Mouse (Mus musculus) embryo, embryonic 11.5 days (tissue): ENCODE data around the gene Ndufa10.
"Not testable (repeated sequence)": the region's sequence is repeated elsewhere in the genome, so short reads cannot be mapped to it uniquely, and the experiment has no call there.

Source experiments
- DNase-seq: peaks from one replicate; pipeline ENCODE4 v3.0.0-alpha.2; 2012; ENCODE audit warnings: low read depth, low spot score

Ndufa10 gene

DNA sequence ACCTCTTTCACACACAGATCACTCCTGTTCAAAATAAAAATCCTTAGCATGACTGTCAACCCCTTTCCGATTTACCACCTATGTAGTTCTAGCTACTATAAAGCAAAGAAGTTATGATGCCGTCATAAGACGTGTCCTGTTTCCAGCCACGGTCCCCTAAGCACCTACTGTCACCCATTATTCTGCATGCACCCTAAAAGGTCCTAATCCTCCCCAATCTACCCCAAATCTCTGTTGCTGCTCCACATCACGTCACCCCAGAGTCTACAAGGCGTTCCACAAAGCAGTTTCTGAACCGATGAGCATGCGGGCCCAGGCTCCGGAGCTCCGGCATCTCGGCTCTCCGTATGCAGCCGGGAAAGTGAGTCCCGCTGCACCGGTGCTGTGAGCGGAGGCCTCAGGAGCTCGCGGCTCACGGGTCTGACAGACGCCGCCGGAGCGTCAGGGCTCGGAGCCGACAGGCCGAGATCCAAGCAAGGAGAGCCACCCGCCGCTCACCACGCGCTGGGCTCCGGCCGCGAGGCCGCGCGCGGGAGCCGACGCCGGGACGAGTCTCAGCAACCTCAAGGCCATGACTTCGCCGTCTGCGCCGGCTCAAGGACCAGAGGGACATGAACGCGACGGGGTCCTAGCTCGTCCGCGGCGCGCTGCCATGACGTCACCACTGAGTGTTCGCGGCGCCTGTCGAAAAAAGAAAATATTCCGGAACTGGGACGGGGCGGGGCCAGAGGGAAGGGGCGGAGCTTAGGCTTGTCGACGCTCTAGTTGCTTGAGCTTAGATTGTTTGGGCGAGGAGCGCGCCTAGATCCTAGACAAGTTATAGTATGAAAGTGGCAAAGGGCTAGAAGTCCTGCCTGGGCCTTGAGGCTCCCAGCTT lies at the start of gene Ndufa10:
Ndufa10 (minus strand) TSS at position 696 of the 877 bp plus-strand sequence.
- peak; percentile 89 for DNase-seq

DNA sequence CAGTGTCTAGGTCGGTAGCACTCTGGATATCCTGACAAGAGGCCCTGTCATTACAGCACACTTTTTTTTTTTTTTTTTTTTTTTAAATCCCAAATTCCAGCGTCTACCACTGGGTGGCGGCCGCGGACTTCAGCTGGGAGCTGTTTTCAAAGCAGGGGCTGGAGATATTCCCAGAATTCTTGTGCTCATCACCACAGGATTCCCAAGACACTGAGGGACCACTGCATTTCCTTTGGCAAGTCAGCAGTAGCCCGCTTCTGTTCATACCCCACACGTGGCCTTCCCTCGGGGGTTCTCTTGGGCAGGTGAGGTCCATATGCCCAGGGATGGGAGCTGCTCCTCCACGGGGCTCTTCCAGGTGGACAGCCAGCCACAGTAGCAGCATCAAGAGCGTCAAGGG lies 47.7 kb upstream of the Ndufa10 start:
- peak; percentile 47 for DNase-seq

DNA sequence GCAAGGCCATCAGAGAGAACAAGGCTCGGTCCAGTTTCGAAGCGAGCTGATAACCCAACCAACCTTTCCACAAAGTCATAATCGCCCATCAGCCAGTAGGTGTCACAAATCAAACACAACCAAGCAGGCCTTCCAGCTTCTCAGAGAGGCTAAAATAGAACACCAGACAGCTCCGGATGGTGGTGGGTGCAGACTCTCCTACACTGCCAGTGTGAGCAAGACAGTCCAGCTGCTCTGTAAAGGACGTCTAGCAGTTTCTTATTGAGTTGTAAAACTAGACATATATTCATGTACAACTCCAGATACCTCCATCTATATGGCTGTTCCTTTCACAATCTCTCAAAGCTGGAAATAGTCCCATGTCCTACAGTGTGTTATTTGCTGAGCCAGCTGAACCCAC lies 45.4 kb upstream of the Ndufa10 start:
- no peak for DNase-seq

DNA sequence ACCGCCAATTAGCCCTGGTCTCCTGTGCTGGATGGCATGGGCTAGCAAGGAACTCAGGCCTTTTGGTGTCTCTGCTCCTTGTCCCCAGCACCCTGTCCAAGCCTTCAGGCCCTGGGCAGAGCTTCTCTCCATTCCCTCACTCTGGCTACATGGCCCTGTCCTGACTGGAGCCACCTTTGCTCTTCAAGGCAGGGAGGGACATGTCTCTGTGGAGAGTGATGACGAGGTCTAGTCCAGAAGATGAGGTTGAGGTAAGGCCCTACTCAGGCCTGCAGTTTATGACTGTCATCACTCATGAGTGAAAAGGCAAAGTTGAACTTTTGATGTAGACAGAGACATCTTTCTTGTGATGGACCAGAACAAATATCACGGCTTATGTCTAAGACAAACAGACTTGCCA lies 44.9 kb upstream of the Ndufa10 start, which contains the start of gene Olfr1414:
Olfr1414 (minus strand) TSS at position 101 of the 400 bp plus-strand sequence.
- DNase-seq = no peak

DNA sequence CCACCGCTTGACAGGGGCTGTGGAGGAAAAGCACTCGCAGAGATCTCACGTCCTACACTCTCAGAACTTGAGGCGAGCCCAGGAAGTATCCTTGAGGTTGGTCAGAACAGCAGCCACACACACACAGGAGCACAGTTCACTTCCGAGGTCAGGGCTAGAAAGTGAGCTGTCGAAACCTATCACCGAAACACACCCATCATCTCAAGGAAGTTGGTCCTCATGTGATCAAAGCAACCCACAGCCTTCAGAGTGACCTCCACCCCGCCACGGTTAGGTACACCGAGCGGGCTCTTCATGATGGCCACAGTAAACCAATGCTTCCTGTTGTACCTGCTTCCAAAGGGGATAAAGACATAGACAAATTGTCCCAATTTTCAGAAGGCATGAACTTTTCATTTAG lies 41.7 kb upstream of the Ndufa10 start:
- DNase-seq = no peak

DNA sequence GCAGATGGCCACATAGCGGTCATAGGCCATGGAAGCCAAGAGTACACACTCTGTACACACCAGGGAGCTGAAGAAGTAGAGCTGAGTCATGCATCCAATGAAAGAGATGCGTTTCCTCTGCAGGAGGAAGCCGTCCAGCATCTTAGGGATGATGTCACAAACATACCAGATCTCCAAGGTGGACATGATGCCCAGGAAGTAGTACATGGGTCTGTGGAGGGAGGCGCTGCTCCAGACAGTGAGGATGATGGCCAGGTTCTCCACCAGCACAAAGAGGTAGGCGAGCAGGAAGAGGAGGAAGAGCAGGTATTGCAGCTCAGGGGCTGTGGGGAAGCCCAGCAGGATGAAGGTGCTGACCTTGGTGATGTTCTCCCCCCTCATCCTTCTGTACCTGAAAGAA lies 38.0 kb upstream of the Ndufa10 start:
- DNase-seq = not testable (repeated sequence)

DNA sequence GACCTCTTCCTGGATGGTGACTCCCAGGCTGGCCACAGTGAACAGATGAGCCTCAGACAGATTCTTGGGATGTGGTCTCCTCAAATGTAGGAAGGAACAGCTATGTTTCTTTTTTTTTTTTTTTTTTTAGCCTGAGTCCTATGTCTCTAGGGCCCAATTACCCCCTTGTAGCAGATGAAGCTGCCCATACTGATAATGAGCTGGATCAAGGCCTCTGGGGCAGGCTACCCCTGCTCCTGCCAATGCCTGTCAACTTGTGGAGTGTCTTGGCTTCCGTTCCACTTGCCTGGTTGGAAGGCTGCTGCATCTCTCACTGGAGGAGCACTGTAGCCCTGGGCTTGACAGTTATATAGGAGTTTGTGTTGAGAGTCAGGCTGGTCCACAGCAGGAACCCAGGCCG lies 22.3 kb upstream of the Ndufa10 start, which contains the start of gene Olfr1415:
Olfr1415 (minus strand) TSS at position 101 of the 400 bp plus-strand sequence.
- DNase-seq = no peak

DNA sequence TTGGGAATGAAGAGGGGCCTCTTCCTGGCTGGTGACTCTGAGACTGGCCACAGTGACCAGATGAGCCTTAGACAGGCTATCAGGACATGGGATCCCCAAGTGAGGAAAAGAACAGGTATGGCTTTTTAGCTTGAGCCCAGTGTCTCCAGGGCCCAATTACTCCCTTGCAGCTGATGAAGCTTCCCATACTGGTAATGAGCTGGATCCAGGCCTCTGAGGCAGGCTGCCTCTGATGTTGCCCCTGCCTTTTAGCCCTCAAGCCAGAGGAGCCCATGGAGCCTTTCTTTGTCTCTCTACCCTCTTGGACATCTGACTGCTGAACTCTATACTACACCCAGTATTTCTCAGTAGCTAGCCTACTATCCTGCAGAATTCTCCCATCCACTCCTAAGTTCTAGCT lies 11.4 kb upstream of the Ndufa10 start, which contains the start of gene Olfr1416:
Olfr1416 (minus strand) TSS at position 101 of the 400 bp plus-strand sequence.
- DNase-seq = no peak

DNA sequence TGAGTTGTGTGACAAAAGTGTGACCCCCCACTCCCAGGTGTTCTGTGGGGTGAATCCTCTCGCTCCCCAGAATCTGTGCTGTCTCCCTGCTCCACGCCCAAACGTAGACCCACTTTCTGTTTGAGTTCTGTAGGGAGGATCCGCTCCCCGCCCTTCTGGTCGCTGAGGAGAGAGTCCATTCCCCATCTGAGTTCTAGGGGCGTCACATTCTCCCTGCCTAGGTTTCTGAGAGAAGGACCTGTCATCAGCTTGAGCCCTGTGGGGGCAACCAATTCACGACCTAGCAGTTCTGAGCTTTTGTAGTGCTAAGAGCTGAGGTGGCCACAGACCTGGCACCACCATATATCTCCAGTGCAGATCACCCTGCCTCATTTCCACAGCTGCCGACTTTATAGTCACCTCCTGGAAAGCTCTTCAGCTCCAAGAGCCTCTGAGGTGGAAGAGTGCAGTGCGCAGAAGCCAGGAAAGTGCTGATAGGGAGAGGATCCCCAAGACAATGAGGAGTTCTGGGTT lies 462 bp upstream of the Ndufa10 start:
- DNase-seq = no peak

DNA sequence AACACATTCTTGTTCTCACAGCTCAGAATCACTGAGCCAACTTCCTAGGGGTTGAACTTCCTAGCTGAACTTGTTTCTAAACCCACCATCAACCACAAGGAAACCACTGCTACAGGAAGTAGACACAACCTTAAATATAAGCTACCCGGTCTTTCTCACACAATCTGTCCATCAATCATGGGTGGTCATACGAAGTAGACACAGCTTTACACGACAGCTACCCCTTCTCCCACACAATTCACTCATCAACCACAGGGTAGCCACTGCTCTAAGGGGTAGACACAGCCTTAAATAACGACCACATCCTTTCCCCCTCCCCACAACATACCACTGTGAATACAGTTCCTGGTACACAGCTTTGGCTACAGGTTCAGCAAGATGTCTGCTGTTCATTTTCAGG lies 4.8 kb downstream of the Ndufa10 start:
- no peak for DNase-seq

DNA sequence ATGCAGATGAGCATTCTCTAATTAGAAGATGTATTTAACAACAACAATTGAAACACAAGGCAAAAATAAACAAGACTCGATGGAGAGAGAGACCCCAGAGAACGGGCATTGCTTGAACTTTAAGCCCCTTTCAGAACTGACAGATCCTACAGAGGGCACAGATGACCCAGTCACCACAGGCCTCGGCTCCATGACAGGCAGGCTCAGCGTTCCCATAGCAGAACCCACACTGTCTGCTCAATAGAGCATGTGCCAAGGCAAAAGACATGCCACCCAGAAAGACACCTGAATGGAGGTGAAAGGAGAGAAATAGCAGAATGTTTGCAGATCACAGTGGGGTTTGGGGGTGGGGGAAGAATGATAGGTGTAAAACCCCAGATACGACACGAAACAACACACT lies 15.2 kb downstream of the Ndufa10 start:
- no peak for DNase-seq

DNA sequence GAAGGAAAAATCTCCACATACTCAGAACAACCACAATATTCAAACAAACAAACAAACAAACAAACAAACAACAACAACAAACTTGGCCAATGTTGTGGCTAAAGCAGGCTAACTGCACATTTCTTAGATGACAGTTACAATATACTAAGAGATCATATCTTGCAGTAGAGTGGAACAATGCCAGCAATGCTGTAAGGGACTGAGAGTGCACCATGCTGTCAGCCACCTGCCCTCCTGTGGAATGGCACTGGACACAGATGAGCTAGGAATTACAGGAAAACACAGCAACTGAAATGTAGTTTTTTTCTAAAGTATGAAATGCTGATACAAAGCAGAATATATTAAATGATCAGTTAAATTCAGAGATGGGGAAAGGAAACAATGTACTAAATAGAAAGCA lies 15.9 kb downstream of the Ndufa10 start:
- no peak for DNase-seq

DNA sequence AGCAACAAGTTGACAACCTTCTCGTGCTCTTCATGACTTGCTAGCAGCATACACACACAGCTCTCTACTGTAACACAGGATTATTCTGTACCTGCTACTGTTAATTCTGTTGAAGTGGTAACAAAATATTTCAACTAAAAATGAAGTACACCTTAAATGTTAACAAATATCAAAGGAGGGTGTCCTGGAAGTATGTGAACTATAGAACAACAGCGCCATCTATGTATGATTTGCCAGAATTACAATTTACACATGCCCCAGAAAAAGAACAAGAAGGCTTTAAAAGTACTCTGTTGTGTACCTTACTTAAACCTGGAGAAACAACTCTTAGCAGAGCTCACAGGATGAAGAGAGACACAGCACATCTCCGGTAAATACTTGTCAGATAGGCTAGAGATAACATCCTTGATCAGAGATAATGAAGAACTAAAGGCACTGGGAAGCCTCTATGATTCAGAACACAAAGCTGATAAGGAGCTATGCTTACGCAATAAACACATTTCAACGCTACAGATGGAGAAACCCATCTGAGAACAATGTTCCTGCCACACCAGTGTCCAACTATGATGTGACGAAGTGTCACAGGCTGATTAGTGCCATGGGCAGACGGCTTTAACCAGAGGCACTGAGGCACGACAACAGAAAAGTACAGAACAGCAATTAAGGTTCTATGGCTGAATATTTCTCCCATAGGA lies 19.8 kb downstream of the Ndufa10 start:
- peak; percentile 37 for DNase-seq

DNA sequence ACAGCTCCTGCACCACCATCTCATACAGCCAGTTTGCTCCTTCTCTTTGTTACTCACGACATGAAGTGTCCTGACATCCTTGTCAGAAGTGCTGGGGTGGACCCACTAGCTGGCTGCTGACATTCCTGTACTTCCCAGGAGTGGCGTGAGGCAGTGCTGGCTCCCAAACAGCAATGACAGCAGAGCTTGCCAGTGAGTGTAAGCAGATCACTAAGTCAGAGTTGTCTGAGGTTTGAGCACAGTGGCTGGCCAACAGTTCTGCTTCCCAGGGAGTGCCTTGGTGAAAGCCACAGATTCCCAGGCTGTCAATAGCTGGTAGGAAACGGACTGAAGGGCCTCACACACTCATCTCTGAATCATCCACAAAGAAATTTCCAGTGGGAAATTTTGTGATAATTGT lies 25.4 kb downstream of the Ndufa10 start:
- DNase-seq = no peak

DNA sequence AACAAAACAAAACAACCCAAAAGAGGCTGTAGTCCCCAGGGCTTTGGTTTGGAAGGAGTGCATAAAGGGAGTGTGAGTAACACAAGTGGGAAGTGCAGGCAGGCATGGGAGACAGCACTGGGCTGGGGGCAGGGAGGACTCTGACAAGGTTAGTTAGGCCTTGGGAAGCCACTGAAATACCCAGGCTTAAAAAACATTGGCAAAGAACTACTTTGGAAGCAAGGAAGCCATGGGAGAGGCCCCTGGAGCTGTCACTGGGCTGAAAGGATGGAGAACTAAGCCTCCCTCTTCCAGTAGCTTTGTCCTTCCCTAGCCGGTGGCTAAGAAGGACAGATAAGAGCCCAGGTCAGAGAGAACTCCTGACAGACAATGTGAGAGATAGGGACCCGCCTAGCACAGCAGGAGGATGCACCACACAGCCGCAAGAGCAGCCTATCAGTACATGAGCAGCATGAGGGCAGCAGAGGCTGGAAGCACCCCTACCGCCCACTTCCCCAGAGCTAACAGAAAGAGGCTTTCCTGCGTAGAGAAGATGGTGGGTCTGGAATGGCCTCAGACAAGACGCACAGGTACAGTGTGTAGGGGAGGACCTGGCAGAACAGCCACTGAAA lies 32.1 kb downstream of the Ndufa10 start:
- DNase-seq = no peak

DNA sequence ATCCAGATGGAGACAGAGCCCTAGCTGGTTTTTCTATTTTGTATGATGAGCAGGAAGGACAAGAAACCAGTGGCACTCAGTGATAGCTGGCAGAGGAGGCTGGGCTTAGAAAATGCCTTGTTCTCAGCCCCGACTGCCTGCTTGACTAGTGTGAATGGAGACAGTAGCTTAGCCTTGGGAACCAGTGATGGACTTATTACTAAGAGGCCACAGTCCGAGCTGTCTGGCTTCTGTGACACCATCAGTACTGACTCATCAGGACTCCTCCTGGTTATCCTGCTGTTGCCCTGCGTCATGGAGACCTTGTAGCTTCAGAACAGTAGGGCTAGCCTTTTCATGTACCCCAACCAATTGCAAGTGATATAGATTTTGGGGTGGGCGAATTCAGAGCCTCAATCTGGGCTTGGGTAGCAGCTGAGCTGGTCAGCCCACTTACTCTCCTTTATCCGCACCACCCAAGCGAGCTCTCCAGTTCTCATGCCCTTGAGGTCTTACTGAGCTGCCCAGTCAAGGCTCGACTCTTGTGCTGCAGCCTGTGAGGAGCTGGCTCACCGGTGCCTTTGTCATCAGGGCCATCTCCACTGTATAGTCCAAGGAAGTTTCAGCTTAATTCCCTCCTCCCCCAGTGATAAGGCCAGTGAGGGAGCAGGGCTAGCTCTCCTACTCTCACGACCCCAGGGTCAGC lies 33.5 kb downstream of the Ndufa10 start:
- no peak for DNase-seq

DNA sequence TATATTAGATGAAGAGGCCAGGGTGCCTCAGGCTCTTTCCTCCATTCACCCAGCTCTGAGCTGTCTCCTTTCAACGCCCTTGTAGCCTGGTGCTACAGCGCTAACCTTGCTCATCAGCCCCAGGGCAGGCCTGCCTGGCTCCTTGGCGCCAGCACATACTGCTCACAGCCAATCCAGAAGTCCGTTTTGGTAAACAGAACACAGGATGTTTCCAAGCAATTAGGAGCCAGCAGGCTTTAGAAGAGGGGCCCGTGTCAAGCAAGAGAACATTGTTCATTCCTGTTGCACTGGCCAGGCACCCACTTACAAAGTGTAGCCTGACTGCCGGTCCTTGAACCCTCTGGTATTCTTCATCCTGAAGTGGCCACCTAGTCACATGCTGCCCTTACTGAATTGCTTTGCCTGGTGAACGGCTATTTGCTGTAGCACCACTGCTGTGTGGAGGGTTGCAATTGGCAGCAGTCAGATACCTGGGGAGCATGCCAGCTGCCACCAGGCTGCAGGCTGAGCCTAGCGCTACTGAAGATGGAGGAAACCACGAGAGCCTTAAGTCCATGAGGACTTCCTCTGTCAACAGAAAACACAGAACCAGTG lies 35.9 kb downstream of the Ndufa10 start:
- no peak for DNase-seq

DNA sequence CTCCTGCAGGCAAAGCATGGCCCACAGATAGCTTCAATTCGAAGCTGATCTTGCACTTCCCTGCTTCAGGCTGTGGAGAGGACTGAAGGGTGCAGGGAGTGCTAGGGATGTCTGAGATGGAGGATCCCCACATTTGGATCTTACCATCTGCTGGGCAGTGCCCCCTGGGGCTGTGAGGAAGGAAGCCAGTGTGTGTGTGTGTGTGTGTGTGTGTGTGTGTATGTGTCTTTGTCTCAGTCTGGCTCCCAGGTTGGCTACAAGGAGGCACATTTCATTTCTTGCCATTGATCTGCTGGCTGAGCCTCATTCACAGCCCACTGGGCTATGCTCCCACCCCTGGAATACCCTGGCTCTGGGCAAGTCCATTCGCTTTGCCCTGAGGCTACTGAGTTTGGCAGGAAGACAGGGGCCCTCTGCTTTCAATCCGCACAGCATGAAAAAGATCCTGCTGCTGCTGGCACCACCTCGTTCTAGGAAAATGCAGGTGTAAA lies 36.8 kb downstream of the Ndufa10 start:
- DNase-seq = no peak

DNA sequence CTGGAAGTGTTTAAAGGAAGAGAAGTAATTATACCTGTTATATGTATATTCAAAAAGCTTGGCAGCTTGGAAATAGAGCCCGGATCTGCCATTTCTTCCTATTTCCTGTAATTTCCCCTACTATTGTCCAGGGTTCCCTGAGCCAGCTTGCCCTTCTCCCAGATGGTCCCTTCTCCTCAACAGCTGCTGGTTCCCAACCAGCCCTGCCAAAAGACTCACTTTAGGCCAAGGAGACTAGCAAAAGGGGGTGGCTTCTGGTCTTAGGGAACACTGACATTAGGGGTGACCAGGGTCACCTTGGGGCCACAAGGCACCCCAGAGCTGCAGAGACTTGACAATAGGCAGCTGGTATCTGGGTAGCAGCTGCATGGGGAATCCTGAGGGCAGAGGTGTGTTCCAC lies 38.7 kb downstream of the Ndufa10 start:
- no peak for DNase-seq

DNA sequence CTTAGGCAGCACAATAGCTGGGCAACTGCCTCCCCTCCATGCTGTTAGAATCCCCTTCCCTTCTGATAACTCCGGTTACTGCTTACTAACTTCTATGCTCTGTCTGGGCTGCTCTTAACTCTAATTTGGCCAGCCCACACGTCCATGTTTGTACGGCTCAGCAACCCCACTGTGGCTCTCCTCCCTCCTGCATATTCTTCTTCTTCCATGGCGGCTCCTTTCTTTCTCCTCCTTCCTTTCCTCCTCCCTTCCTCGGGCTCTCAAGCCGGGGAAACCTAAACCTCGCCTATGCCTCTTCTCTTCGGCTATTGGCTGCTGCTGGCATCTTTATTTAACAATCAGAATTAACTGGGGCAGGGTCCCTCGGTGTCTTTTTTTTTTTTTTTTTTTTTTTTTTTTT lies 40.9 kb downstream of the Ndufa10 start:
- no peak for DNase-seq

DNA sequence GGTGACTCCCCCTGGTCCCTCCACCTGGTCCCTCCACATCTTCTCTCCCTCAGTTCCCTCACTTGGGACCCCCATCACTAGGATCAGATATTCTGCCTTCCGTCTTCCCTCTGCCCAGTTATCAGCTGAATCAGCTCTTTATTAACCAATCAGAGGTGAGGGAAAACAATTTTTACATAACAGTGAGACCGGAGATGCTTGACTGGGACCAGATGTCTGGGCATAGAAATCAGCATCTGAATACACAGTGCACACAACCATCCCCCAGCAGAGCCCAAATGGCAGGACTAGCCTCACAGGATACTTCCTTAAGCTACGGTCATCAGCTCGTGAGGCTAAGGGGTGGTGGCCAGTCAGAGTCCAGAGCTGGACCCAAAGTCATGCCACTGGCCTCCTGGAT lies 41.6 kb downstream of the Ndufa10 start:
- no peak for DNase-seq
